Mouse (Mus musculus) olfactory bulb, adult 2 months (tissue): ENCODE data around the gene Cfap73.

Experiments used
- CTCF ChIP-seq: fragments of 200-500 bp; IDR thresholded peaks from 2 replicates; pipeline ENCODE4 v1.5.1; 2012; ENCODE audit warnings: low read depth, mild to moderate bottlenecking, low read length, moderate library complexity; ENCODE audit not compliant: insufficient read depth
- POLR2A ChIP-seq: fragments of 200-500 bp; IDR thresholded peaks from 2 replicates; pipeline ENCODE4 v1.6.1; 2012; ENCODE audit warnings: mild to moderate bottlenecking, low read depth, low read length, moderate library complexity; ENCODE audit not compliant: insufficient read depth

DNA sequence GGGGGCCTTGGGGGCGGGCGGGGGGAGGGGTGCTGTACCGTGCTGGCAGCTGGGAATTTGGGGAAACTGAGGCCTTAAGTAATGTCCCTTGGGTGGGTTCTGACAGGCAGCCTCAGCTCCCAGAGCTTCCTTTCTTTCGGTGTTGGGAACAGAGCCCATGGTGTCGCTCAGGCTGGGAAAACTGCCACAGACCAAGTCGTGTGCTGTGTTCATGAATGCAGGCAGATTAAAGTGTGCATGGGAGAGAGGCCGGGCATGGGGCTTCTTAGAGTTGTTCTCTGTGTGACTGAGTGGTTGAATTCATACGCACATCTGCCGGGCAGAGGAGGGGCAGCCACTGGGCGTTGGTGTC lies 12.2 kb downstream of the Cfap73 start:
- TF ChIP-seq POLR2A (no peak), CTCF (no peak)
